Mouse (Mus musculus) granulocyte monocyte progenitor cell, adult 5-6 weeks (primary cell): ENCODE results near the gene Hoxc10. TPM values are rescaled to one million over a fixed set of nuclear protein-coding genes. Genes with fewer than 3 reads are reported as not detected.

Source experiments
- ATAC-seq: replicated peaks from 2 replicates; pipeline ENCODE4 v1.8.0; 2016; ENCODE audit warnings: mild to moderate bottlenecking, moderate TSS enrichment, inconsistent platforms; ENCODE audit not compliant: poor library complexity, severe bottlenecking
- total RNA-seq, 2 experiments: library from RNA; stranded (forward) in 1 of 2; stranded (reverse) in 1 of 2; fragments of 200-712, 200-1000 nt in 1 of 2; fragments of >200 nt in 1 of 2; fragmentation: Nextera tagmentation in 1 of 2; gene quantifications; 2 replicates each; pipeline ENCODE4 v1.2.3; 2014 to 2017

The Hoxc10 gene
- total RNA-seq (2014; fragmentation: Nextera tagmentation) (not detected in 2 replicates), total RNA-seq (2017) (not detected in 2 replicates)

- ATAC-seq = no peak
Measured at GRCm38 (mm10) chr15:102966776-102967311, at the start of gene Hoxc10. Hoxc10 (plus strand) TSS chr15:102966796.

DNA sequence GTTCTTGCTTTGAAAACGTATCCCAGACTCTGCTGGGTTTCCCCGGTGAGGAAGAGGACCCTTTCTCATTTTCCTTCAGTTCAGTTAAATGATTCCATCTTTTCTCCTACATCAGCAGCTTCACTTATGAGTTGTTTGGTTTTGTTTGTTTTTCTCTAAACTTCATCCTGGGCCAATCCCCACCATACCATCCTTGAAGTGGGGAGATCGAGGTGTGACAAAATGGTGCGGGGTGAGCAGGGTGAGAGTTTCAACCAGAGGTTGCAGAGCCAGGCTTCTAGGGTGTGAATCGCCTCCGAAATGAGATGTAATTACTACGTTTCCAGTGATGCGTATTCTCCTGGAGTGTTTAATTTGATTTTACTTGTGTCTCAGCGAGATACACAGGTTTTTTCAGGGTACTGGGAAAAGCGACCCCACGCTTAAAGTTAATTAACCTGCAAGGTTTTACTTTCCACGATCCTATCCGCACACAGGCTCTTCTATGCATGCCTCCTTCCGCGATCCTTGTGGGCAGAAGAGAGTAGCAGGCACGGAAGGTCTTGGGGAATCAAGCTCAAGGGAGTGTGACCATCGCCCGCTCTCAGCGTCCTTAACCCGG lies 48.5 kb upstream of the Hoxc10 start:
- ATAC-seq = no peak

GRCm38 (mm10) chr15:102918611-102919265 lies 47.9 kb upstream of the Hoxc10 start:
- ATAC-seq = no peak

DNA sequence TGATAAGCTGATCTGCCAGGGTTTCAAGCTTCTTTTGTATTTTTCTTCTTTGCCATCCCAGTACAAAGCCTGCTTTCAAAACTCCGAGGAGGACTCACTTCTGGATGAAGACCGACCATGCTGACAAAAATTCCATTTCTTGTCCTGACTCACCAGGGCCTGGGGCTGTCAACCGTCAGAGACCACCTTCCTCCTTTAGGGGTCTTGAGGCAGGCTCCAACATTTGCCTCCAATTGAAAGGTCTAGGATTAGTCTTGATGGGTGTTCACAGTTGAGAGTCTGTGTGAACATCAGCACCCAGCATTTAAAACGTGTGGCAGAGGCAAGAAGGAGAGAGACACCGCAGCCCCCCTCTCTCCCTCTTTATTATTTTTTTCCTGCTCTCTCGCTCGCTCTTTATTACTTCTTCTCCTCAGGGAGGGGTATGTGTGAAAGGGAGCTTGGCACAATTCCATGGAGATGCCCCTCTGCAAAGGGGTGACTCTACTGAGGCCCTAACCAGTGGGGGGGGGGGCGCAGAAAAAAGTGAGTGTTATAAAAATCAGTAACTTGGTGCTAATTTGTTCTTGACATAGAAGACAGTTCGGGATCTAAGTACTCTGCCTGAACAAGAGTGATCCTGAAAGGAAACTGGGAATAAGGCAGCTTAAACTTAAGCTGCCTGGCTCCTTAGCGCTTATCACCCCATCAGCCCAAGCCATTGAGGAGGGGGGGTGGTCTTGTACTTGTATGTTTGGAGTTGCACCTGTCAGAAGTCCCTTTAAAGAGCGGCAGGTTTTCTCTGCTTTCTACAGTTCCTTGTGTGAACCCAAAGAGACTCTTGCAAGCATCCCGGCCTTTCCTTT lies 47.0 kb upstream of the Hoxc10 start:
- ATAC-seq = no peak

DNA sequence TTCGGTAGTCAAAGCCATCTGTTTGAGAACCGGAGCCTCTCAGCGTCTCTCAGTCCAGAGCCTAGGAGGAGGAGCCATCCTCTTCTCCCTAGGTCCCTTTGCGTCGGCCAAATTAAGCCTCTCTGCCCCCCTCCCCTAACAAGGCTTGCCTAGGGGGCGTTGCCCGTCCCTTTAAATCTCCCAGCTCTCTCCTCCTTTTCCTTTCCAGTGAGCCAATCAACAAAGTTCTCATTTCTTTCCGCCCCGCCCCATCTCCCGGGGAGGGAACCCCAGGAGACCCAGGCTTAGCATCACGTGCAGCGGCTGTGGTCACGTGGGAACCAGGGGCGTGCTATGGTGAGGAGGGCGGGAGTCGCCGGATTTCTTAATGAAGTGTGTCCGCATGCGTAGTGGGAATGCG lies 46.0 kb upstream of the Hoxc10 start:
- ATAC-seq = peak; percentile 59

GRCm38 (mm10) chr15:102921053-102922011 lies 45.3 kb upstream of the Hoxc10 start, which contains the start of gene Hoxc13:
Hoxc13 (plus strand) TSS chr15:102921103.
- ATAC-seq = no peak

- ATAC-seq = no peak
Measured at GRCm38 (mm10) chr15:102922012-102922362, 44.6 kb upstream of the Hoxc10 start.

GRCm38 (mm10) chr15:102922636-102923500 lies 43.7 kb upstream of the Hoxc10 start:
- ATAC-seq = no peak

GRCm38 (mm10) chr15:102927032-102927645 lies 39.5 kb upstream of the Hoxc10 start:
- no peak for ATAC-seq

- ATAC-seq = no peak
Measured at GRCm38 (mm10) chr15:102931706-102932358, 34.8 kb upstream of the Hoxc10 start.

GRCm38 (mm10) chr15:102934438-102934837 lies 32.2 kb upstream of the Hoxc10 start:
- no peak for ATAC-seq

DNA sequence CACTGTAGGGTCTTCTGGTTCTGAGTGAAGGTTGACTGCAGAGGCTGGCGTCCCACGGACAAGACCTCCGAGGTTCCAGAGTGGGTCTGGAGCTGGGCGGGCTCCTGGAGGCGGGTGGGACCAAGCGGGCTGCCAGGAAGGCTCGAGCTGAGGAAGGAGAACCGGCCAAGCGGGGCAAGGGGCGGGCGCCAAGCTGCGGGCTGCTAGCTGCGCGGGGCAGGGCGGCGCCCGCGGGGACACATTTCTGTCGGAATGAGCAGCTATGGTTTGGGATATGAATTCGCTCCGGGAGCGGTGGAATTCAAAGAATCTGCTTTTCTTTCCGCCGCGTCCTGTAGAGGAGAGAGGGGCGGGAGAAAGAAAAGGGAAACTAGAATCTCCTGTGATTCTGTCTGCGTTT lies 31.7 kb upstream of the Hoxc10 start:
- no peak for ATAC-seq

- ATAC-seq = no peak
Measured at GRCm38 (mm10) chr15:102936279-102936972, 30.2 kb upstream of the Hoxc10 start, which contains the start of gene Hoxc12. Hoxc12 (plus strand) TSS chr15:102936757.

GRCm38 (mm10) chr15:102937036-102937666 lies 29.4 kb upstream of the Hoxc10 start:
- ATAC-seq = no peak

- no peak for ATAC-seq
Measured at GRCm38 (mm10) chr15:102939256-102940155, 27.1 kb upstream of the Hoxc10 start.
